In genomic region chr14:17661100-17661521, GRCm38 (mm10) we compare ENCODE assay signal across 8 mouse cellular contexts. TPM values are rescaled to one million over a fixed set of nuclear protein-coding genes. Genes with fewer than 3 reads are reported as not detected.
DNase-seq lines count a peak whose midpoint lies in the region; ATAC-seq and TF ChIP-seq lines count a peak whose summit lies in the region.

No protein-coding gene starts in this region.

- peak; percentile 1; the same call in 1 of the 2 replicates for ATAC-seq in intestine, postnatal 0 days

- peak overlapping the region; percentile 93 for H3K4me2 ChIP-seq in intestine, postnatal 0 days (replicated peaks; ENCODE audit: low read depth)

- peaks cover 57% of the 10 kb centered on the region for H3K27me3 ChIP-seq in forebrain, embryonic 10.5 days (ENCODE audit: poor library complexity, severe bottlenecking)
- H3K27me3 ChIP-seq in intestine, postnatal 0 days (replicated peaks; ENCODE audit: control insufficient read depth, insufficient read depth, low read length), result no peaks in the 10 kb centered on the region; the same call in 1 of the 2 replicates
- H3K27me3 ChIP-seq in megakaryocyte, embryonic 14.5 days (replicated peaks), result peaks cover 50% of the 10 kb centered on the region

- under 1% methylated on average over 16 of the region's 16 CpGs for WGBS in forebrain, embryonic 10.5 days
- WGBS in intestine, postnatal 0 days, result under 1% methylated on average over 16 of the region's 16 CpGs

- H3K4me1 ChIP-seq in forebrain, embryonic 10.5 days, result peaks cover 25% of the 10 kb centered on the region
- H3K4me1 ChIP-seq in intestine, postnatal 0 days (replicated peaks; ENCODE audit: control insufficient read depth, insufficient read depth, low read length), result no peaks in the 10 kb centered on the region
- peaks cover 24% of the 10 kb centered on the region for H3K4me1 ChIP-seq in megakaryocyte, embryonic 14.5 days

- DNase-seq in layer of hippocampus, adult 18-20 months (ENCODE audit: low spot score in 2 of 2), result peak; percentile 47 to 65
- no peak for DNase-seq in layer of hippocampus, postnatal 10 days (ENCODE audit: low spot score in 2 of 2)
- peak; percentile 55 for DNase-seq in R1 (ENCODE audit: low read depth, low spot score)
- no peak for DNase-seq in forebrain, embryonic 10.5 days (ENCODE audit: extremely low spot score, low spot score)
- peak; percentile 16 for DNase-seq in thymus, postnatal 25 days
- no peak for DNase-seq in cerebellum, adult 11 months

- TF ChIP-seq CTCF in intestine, postnatal 0 days (IDR thresholded peaks at IDR 0.05; ENCODE audit: low read depth), result no peak

- H3K4me3 ChIP-seq in forebrain, embryonic 10.5 days, result peak overlapping the region; percentile 71
- peak overlapping the region; percentile 73 for H3K4me3 ChIP-seq in intestine, postnatal 0 days (ENCODE audit: low read depth, low read length)
- peak overlapping the region; percentile 93 for H3K4me3 ChIP-seq in megakaryocyte, embryonic 14.5 days (replicated peaks)

- no peaks in the 10 kb centered on the region for H3K9me3 ChIP-seq in forebrain, embryonic 10.5 days
- H3K9me3 ChIP-seq in intestine, postnatal 0 days (ENCODE audit: control insufficient read depth), result no peaks in the 10 kb centered on the region
- no peaks in the 10 kb centered on the region for H3K9me3 ChIP-seq in megakaryocyte, embryonic 14.5 days

- peak overlapping the region; percentile 72 for H3K27ac ChIP-seq in forebrain, embryonic 10.5 days
- H3K27ac ChIP-seq in intestine, postnatal 0 days (ENCODE audit: low read depth, low read length), result peak overlapping the region; percentile 89

- no peaks in the 10 kb centered on the region for H3K36me3 ChIP-seq in forebrain, embryonic 10.5 days (replicated peaks)
- no peaks in the 10 kb centered on the region for H3K36me3 ChIP-seq in intestine, postnatal 0 days (ENCODE audit: control insufficient read depth, insufficient read depth)
- H3K36me3 ChIP-seq in megakaryocyte, embryonic 14.5 days (replicated peaks; ENCODE audit: low read length), result no peaks in the 10 kb centered on the region

- peak overlapping the region; percentile 65 for H3K9ac ChIP-seq in intestine, postnatal 0 days (ENCODE audit: low read depth, low read length)

RNA-seq across cellular contexts. Expression of gene Thrb, which starts 1.1 kb away (rescaled TPM):
- total RNA-seq in layer of hippocampus, adult 18-20 months (2021), result 10 to 100 TPM; 51.3 to 58.7 TPM
- 10 to 100 TPM; 33.2 to 34.1 TPM for total RNA-seq in layer of hippocampus, postnatal 10 days (2021)
- 0.73 and 0.74 TPM in 2 replicates for polyA plus RNA-seq in forebrain, embryonic 10.5 days (2016; fragmentation: Nextera tagmentation; extraction: Ambion mirVana)
- polyA plus RNA-seq in intestine, postnatal 0 days (2015; fragmentation: Nextera tagmentation; extraction: Ambion mirVana), result 5.8 and 7.0 TPM in 2 replicates
- polyA plus RNA-seq in megakaryocyte, embryonic 14.5 days (2012; ENCODE audit: insufficient read depth, low replicate concordance), result not detected in 2 replicates

Comparison
In these comparisons a context has a peak if more than half of its experiments do, and no peak if none do; other contexts are left out.
1. DNase-seq: peak in layer of hippocampus, adult 18-20 months (2 of 2), R1 (single experiment) and thymus, postnatal 25 days (single experiment); none in layer of hippocampus, postnatal 10 days (0 of 2), forebrain, embryonic 10.5 days (single experiment) and cerebellum, adult 11 months (single experiment).
2. Peak in every context shown above with its lines, with median percentiles within 50 percentile points of each other: H3K4me3 ChIP-seq.